Mouse (Mus musculus): ENCODE measurements around the gene Ccdc36.
A peak's percentile ranks its signal among the peaks of the same experiment; 100 is the strongest.

The Ccdc36 gene

GRCm38 (mm10) chr9:108428384-108428783, at the start of gene Ccdc36:
Gene Ccdc36, minus strand, starts transcription at chr9:108428484.
- DNase-seq (ENCODE audit: low read depth, low spot score), result no peak

DNA sequence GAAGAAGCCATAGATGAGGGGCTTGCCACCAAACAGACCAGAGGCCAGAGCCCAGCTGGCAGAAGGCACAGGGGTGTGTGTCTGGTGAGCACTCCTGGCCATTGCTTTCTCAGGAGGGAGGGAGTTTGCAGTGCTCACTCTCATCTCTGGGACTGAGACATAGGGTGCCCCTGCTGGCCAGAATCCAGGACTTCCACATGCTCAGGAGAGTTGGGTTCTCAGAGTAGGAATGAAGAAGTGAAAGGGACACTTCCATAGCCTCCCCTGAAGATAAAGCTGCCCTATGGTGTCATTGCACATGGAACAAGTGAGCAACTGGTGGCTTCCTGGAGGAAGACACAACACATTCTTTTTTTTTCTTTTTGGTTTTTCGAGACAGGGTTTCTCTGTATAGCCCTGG, 46.2 kb upstream of the Ccdc36 start:
- DNase-seq (ENCODE audit: low read depth, low spot score), result no peak

GRCm38 (mm10) chr9:108469845-108470244, 41.6 kb upstream of the Ccdc36 start:
- DNase-seq (ENCODE audit: low read depth, low spot score), result no peak

GRCm38 (mm10) chr9:108469430-108469829, 41.1 kb upstream of the Ccdc36 start:
- no peak for DNase-seq (ENCODE audit: low read depth, low spot score)

DNA sequence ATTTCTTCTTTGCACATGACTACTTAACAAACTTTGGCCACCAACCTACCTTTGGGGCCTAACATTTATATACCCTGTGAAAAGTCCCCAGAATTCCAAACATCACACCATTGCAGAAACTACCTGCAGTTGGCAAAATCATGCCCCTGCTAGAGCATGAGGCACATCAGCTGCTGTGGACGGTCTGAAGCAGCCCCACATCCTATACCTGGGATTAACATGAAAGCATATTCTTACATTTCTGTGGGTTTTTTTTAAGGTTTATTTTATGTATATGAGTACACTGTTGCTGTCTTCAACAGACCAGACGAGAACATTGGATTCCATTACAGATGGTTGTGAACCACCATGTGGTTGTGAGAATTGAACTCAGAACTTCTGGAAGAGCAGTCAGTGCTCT, 37.9 kb upstream of the Ccdc36 start:
- DNase-seq (ENCODE audit: low read depth, low spot score), result no peak

- no peak for DNase-seq (ENCODE audit: low read depth, low spot score)
Measured at GRCm38 (mm10) chr9:108463713-108464112, 35.4 kb upstream of the Ccdc36 start.

DNA sequence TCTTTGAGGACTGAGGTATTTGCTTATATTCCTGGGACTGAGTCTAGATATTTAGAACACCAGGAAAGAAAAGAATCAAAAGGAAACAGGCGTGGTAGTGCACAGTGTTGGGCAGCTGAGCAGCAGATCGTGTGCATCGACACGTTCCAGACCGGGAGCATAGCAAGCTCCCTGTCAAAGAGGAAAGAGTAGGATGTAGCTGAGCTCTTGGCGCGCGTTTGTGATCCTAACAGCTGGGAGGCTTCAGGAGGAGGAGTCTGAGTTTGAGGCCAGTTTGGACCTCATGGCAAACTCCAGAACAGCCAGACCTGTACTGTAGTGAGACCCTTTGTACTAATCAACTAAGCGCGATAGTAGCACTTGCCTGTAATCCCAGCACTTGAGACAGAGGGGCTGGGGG, 33.9 kb upstream of the Ccdc36 start:
- DNase-seq (ENCODE audit: low read depth, low spot score), result no peak

GRCm38 (mm10) chr9:108461675-108462074, 33.4 kb upstream of the Ccdc36 start:
- DNase-seq (ENCODE audit: low read depth, low spot score), result no peak

GRCm38 (mm10) chr9:108461181-108461631, 32.9 kb upstream of the Ccdc36 start, which contains the start of gene Klhdc8b:
Gene Klhdc8b, minus strand, starts transcription at chr9:108461581.
- no peak for DNase-seq (ENCODE audit: low read depth, low spot score)

DNA sequence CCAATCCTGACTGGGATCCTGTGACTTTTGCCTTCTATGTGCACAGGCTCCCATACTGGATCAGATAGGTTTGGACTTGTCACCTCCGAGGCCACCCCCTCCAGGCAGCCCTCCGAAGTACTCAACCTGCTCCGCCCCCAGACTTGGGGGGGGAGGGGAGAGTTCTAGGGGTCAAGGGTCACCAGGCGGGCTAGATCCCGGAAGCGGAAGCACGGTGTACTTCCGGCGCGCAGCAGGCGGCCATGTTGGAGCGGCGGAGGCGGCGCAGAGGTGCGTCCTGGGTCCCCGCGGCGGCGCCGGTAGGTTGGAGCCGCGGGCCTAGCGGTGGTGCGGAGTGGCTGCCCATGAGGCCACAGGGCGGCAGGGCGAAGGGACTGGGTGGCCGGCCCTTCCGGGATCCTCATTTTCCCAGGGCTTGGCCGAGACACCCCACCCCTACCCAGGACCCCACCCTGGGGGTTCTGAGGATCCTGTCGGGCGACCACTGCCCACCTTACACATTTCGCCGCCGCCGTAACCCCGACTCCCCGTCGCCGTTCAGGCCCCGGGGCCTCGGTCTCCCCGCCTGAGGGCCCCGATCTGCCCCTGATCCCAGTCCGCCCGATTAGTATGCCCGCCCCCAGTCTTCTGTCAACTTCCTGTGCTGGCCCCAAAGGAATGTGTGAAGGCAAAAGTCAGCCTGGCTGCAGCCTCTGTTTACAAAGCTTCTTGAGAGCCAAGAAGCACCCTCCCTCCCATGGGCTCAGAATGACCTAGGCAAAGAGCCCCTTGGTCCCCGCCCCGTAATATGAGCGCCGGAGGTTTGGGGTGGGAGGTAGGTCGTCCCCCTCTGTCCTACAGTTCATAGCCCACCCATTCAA, 32.3 kb upstream of the Ccdc36 start, which contains the start of gene Ccdc71:
Gene Ccdc71 (plus strand): TSS at position 209 of the 860 bp plus-strand sequence.
- peak; percentile 90 for DNase-seq (ENCODE audit: low read depth, low spot score)

DNA sequence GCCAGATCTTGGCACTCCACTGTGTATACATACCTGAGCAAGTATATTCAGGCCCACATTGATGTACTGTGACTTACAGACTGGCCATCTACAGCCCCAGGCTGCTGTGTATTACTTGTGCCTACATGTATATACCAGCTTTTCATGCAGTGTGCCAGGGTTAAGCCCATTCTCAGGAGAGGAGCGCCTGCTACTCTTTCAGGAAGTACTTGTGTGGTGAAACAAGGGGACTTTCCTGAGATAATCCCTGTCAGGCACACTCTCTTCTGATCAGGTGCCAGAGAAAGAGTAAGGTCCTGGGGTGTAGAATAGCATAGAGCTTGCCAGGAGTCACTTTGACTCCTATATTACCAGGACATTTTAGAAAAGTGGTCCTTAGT, 31.6 kb upstream of the Ccdc36 start:
- DNase-seq (ENCODE audit: low read depth, low spot score), result no peak

GRCm38 (mm10) chr9:108456953-108457352, 28.7 kb upstream of the Ccdc36 start:
- DNase-seq (ENCODE audit: low read depth, low spot score), result no peak

- DNase-seq (ENCODE audit: low read depth, low spot score), result no peak
Measured at GRCm38 (mm10) chr9:108455747-108456571, 27.7 kb upstream of the Ccdc36 start.

DNA sequence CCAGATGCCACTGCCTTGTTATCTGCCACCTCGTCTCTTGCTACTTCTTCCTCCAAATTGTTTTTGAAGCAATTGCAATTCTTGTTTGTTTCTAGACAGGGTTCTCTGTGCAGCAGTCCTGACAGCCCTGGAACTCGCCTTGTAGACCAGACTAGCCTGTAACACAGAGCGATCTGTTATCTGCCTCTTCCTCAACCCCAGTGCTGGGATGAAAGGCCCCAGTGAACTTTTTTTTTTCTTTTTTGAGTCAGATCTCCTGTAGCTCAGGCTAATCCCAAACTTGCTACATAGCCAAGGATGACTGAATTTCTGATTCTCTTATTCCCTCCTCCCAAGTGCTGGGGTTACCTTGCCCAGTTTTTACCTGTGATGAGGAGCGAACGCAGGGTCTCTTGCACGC, 26.1 kb upstream of the Ccdc36 start:
- DNase-seq (ENCODE audit: low read depth, low spot score), result no peak

DNA sequence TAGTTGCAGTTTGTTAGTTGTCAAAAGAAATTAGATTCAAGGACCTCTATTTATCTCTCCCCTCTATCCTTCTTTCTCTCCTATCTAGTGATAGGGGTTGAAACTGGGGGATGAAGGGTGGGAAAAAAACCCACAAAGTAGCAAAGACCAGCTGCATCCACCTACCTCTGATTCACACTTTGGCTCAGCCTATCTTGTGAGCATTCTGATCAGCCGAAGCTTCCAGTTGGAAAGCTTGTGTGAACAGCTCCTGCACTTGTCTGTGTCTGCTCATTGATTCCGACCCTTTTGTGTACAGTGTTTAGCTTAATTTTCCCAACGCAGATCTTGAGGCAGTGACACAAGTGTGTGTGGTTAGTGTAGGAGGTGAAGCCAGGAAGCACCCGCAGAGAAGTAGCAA, 25.2 kb upstream of the Ccdc36 start:
- DNase-seq (ENCODE audit: low read depth, low spot score), result no peak

GRCm38 (mm10) chr9:108452911-108453310, 24.6 kb upstream of the Ccdc36 start:
- DNase-seq (ENCODE audit: low read depth, low spot score), result no peak

GRCm38 (mm10) chr9:108452291-108452906, 24.1 kb upstream of the Ccdc36 start:
- DNase-seq (ENCODE audit: low read depth, low spot score), result peak; percentile 79

DNA sequence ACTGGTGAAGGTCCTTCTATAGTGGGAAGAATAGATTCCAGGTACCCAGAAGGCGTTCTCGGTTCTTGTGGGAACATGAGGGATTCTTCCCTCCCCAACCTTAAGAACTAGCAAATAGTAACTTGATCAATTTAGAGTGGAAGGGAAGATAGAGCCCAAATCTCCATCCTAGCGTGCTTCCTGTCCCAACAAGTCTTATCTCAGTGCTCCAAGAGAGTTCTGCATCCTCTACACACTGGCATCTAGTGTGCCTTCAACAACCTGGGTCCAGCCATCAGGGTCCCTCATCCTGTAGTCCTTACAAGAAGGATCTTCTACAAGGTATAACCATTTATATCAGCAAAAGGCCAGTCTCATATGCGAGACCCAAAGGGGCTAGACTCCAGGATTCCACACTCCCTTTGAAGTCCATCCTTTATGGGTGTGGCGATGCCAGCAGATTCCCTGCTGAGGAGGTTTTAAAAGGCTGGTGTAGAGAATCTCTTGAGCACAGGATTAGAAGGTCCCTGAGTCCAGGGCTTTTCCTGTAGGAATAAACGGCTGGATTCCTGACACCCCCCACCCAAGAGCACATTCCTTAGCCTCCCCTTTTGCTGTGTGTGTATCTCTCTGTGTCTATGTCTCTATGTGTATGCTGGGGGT, 23.4 kb upstream of the Ccdc36 start:
- no peak for DNase-seq (ENCODE audit: low read depth, low spot score)

- no peak for DNase-seq (ENCODE audit: low read depth, low spot score)
Measured at GRCm38 (mm10) chr9:108451170-108451493, 22.8 kb upstream of the Ccdc36 start.

DNA sequence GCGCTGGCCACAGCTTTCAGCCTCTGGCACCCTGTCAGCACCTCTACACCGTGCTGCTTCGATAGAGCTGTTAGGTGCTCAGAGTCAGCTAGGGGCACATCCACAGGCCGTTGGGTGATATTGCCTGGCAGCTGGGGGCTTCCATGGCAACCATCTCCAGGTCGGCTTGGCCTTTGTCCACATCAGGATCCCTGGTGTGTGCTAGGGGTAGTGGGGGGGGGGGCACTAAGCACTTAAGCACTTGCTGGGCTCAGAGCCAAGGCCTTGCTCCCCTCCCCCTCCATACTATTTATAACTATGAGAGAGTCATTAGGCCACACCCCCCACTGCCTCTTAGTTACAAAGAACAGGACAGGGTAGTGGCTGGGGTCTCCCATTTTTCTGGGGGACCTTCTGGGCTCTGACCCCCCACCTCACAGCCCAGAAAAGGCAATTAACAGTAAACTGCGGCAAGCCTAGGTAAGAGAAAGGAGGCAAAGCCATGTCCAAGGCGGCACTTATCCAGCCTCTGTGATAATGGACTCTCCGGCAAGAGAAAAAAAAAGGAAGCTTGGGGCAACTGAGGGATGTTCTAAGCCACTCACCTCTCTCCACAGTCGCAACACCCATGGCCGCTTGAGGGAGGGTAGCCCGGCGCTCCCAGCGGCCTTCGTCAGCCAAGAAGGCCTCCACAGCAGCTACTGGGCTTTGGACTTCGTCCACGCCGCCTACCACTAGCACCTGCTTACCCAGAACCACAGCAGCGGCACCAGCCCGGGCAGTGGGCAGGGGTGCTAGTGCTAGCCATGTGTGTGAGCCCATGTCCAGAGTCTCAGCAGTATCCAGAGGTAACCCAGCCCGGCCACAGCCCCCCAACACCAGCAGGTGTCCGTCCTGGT, 22.2 kb upstream of the Ccdc36 start:
- no peak for DNase-seq (ENCODE audit: low read depth, low spot score)

GRCm38 (mm10) chr9:108449860-108450259, 21.6 kb upstream of the Ccdc36 start:
- DNase-seq (ENCODE audit: low read depth, low spot score), result no peak

Measured in CD4-positive helper T cell, adult 2 months (primary cell).